Mouse (Mus musculus) heart, embryonic 15.5 days (tissue): ENCODE results near the gene Ston2. TPM values are rescaled to one million over a fixed set of nuclear protein-coding genes. Genes with fewer than 3 reads are reported as not detected.
"Not testable (repeated sequence)": the region's sequence is repeated elsewhere in the genome, so short reads cannot be mapped to it uniquely, and the experiment has no call there.

ENCODE experiments used
- ATAC-seq: fragments of 200-750 bp; cut with Nextera tagmentation; replicated peaks from 2 replicates; pipeline ENCODE4 v1.8.0; 2017; ENCODE audit warnings: low read depth, moderate TSS enrichment; ENCODE audit not compliant: insufficient number of reproducible peaks, insufficient read depth, low FRiP score
- H3K27ac ChIP-seq: fragments of 300-500 bp; sonication (generic); 2 replicates; pipeline ENCODE4 v1.5.1; 2015; ENCODE audit warnings: mild to moderate bottlenecking, inconsistent platforms
- H3K27me3 ChIP-seq: fragments of 300-500 bp; sonication (generic); 2 replicates; pipeline ENCODE4 v1.6.1; 2015; ENCODE audit warnings: inconsistent platforms
- H3K36me3 ChIP-seq: fragments of 300-500 bp; sonication (generic); 2 replicates; pipeline ENCODE4 v1.6.1; 2015; ENCODE audit warnings: mild to moderate bottlenecking, inconsistent platforms
- H3K4me1 ChIP-seq: fragments of 300-500 bp; sonication (generic); replicated peaks from 2 replicates; pipeline ENCODE4 v1.6.1; 2015; ENCODE audit warnings: inconsistent platforms
- H3K4me2 ChIP-seq: fragments of 300-500 bp; sonication (generic); 2 replicates; pipeline ENCODE4 v1.6.1; 2015; ENCODE audit warnings: inconsistent platforms, mild to moderate bottlenecking, moderate library complexity
- H3K4me3 ChIP-seq: fragments of 300-500 bp; sonication (generic); 2 replicates; pipeline ENCODE4 v1.5.1; 2015; ENCODE audit warnings: mild to moderate bottlenecking, inconsistent platforms
- H3K9ac ChIP-seq: fragments of 300-500 bp; sonication (generic); 2 replicates; pipeline ENCODE4 v1.6.1; 2015; ENCODE audit warnings: mild to moderate bottlenecking, inconsistent platforms
- H3K9me3 ChIP-seq: fragments of 300-500 bp; sonication (generic); replicated peaks from 2 replicates; pipeline ENCODE4 v1.6.1; 2016; ENCODE audit warnings: inconsistent platforms
- WGBS: fragments of 180-500 bp; shearing (Covaris S2); methylation state at CpG from one replicate; pipeline ENCODE4 v1.1.7; 2015; ENCODE audit warnings: mixed read lengths; 5-methylcytosine and 5-hydroxymethylcytosine counted together
- polyA plus RNA-seq: library from polyadenylated mRNA; unstranded; fragments of >200 nt; fragmentation: Nextera tagmentation; extraction: Ambion mirVana; gene quantifications from 2 replicates; pipeline ENCODE4 v1.2.1, GENCODE M21; 2015

The Ston2 gene
- polyA plus RNA-seq, 1 experiment from 2014 or later = 1.6 TPM

- not testable (repeated sequence) for ATAC-seq, H3K9ac ChIP-seq, H3K36me3 ChIP-seq, H3K4me2 ChIP-seq, H3K4me3 ChIP-seq, H3K9me3 ChIP-seq, H3K27me3 ChIP-seq, H3K27ac ChIP-seq
- WGBS = 84% methylated on average over 5 of the region's 5 CpGs
- H3K4me1 ChIP-seq = peaks cover 13% of the 10 kb centered on the region
Observed at GRCm38 (mm10) chr12:91746839-91747238, 41.3 kb downstream of the Ston2 start.

- H3K36me3 ChIP-seq = no peaks in the 10 kb centered on the region
- H3K9me3 ChIP-seq = no peaks in the 10 kb centered on the region
- no peaks in the 10 kb centered on the region for H3K27me3 ChIP-seq
- peak overlapping the region; percentile 3; the same call in 1 of the 2 replicates for H3K4me2 ChIP-seq
- 25% methylated on average over 11 of the region's 11 CpGs for WGBS
- H3K27ac ChIP-seq = no peak overlapping the region
- H3K4me1 ChIP-seq = peaks cover 13% of the 10 kb centered on the region
- H3K4me3 ChIP-seq = no peak overlapping the region
- no peak overlapping the region for H3K9ac ChIP-seq
- ATAC-seq = peak; percentile 50; the same call in 1 of the 2 replicates
Observed at GRCm38 (mm10) chr12:91745758-91746290, 42.4 kb downstream of the Ston2 start.

- H3K4me1 ChIP-seq = peaks cover 13% of the 10 kb centered on the region
- H3K9ac ChIP-seq = no peak overlapping the region
- WGBS = 77% methylated on average over 6 of the region's 6 CpGs
- no peak overlapping the region for H3K27ac ChIP-seq
- H3K27me3 ChIP-seq = no peaks in the 10 kb centered on the region
- ATAC-seq = no peak
- H3K4me3 ChIP-seq = no peak overlapping the region
- no peaks in the 10 kb centered on the region for H3K36me3 ChIP-seq
- no peak overlapping the region for H3K4me2 ChIP-seq
- no peaks in the 10 kb centered on the region for H3K9me3 ChIP-seq
Observed at GRCm38 (mm10) chr12:91744091-91744490, 44.1 kb downstream of the Ston2 start.

- Histone ChIP-seq H3K4me1 (peaks cover 8% of the 10 kb centered on the region), H3K9me3 (no peaks in the 10 kb centered on the region), H3K36me3 (no peaks in the 10 kb centered on the region), H3K27me3 (no peaks in the 10 kb centered on the region), H3K4me3 (no peak overlapping the region), H3K27ac (no peak overlapping the region), H3K4me2 (no peak overlapping the region), H3K9ac (no peak overlapping the region)
- WGBS = 92% methylated on average over 7 of the region's 7 CpGs
- ATAC-seq = no peak
Observed at GRCm38 (mm10) chr12:91742916-91743315, 45.3 kb downstream of the Ston2 start.

GRCm38 (mm10) chr12:91738381-91738780 is 49.8 kb downstream of the Ston2 start:
- H3K27ac ChIP-seq = no peak overlapping the region
- no peak overlapping the region for H3K9ac ChIP-seq
- peaks cover 14% of the 10 kb centered on the region; the same call in 1 of the 2 replicates for H3K4me1 ChIP-seq
- no peak overlapping the region for H3K4me3 ChIP-seq
- no peaks in the 10 kb centered on the region for H3K27me3 ChIP-seq
- ATAC-seq = no peak
- H3K4me2 ChIP-seq = no peak overlapping the region
- 79% methylated on average over 4 of the region's 4 CpGs for WGBS
- H3K36me3 ChIP-seq = no peaks in the 10 kb centered on the region
- H3K9me3 ChIP-seq = no peaks in the 10 kb centered on the region

- Histone ChIP-seq H3K4me3 (no peak overlapping the region), H3K4me1 (peaks cover 14% of the 10 kb centered on the region; the same call in 1 of the 2 replicates), H3K27me3 (no peaks in the 10 kb centered on the region), H3K36me3 (no peaks in the 10 kb centered on the region), H3K27ac (0 out of 2 replicates have a peak overlapping the region, but pooled peaks have one; percentile 18), H3K9me3 (no peaks in the 10 kb centered on the region), H3K9ac (no peak overlapping the region), H3K4me2 (no peak overlapping the region)
- no peak for ATAC-seq
- WGBS = 87% methylated on average over 15 of the region's 15 CpGs
Observed at GRCm38 (mm10) chr12:91736221-91736980, 51.8 kb downstream of the Ston2 start.

GRCm38 (mm10) chr12:91734246-91735027 is 53.8 kb downstream of the Ston2 start:
- H3K9ac ChIP-seq = no peak overlapping the region
- WGBS = 30% methylated on average over 15 of the region's 15 CpGs
- no peaks in the 10 kb centered on the region for H3K9me3 ChIP-seq
- peak overlapping the region; percentile 6 for H3K27ac ChIP-seq
- no peak overlapping the region for H3K4me2 ChIP-seq
- H3K4me1 ChIP-seq = peaks cover 14% of the 10 kb centered on the region; the same call in 1 of the 2 replicates
- no peak overlapping the region for H3K4me3 ChIP-seq
- 0 out of 2 replicates have a peak, but pooled peaks have one; percentile 53 for ATAC-seq
- H3K36me3 ChIP-seq = no peaks in the 10 kb centered on the region
- H3K27me3 ChIP-seq = no peaks in the 10 kb centered on the region

- no peak for ATAC-seq
- no peak overlapping the region for H3K4me3 ChIP-seq
- WGBS = 61% methylated on average over 6 of the region's 6 CpGs
- no peaks in the 10 kb centered on the region for H3K36me3 ChIP-seq
- H3K9ac ChIP-seq = no peak overlapping the region
- H3K9me3 ChIP-seq = no peaks in the 10 kb centered on the region
- H3K27ac ChIP-seq = no peak overlapping the region
- H3K27me3 ChIP-seq = no peaks in the 10 kb centered on the region
- H3K4me2 ChIP-seq = no peak overlapping the region
- peaks cover 14% of the 10 kb centered on the region; the same call in 1 of the 2 replicates for H3K4me1 ChIP-seq
Observed at GRCm38 (mm10) chr12:91732729-91733448, 55.3 kb downstream of the Ston2 start.

- 83% methylated on average over 7 of the region's 7 CpGs for WGBS
- no peak for ATAC-seq
Observed at GRCm38 (mm10) chr12:91726202-91726601, 62.0 kb downstream of the Ston2 start.

GRCm38 (mm10) chr12:91723912-91724311 is 64.3 kb downstream of the Ston2 start:
- H3K27me3 ChIP-seq = no peaks in the 10 kb centered on the region
- H3K27ac ChIP-seq = no peak overlapping the region
- H3K9me3 ChIP-seq = no peaks in the 10 kb centered on the region
- no peak overlapping the region for H3K9ac ChIP-seq
- no peak for ATAC-seq
- H3K4me2 ChIP-seq = no peak overlapping the region
- no peaks in the 10 kb centered on the region for H3K4me1 ChIP-seq
- WGBS = 89% methylated on average over 6 of the region's 6 CpGs
- H3K36me3 ChIP-seq = no peaks in the 10 kb centered on the region
- H3K4me3 ChIP-seq = no peak overlapping the region

More at GRCm38 (mm10) chr12:91726202-91726601, 62.0 kb downstream of the Ston2 start:
- H3K4me2 ChIP-seq = no peak overlapping the region
- H3K27me3 ChIP-seq = no peaks in the 10 kb centered on the region
- no peak overlapping the region for H3K4me3 ChIP-seq
- no peaks in the 10 kb centered on the region for H3K9me3 ChIP-seq
- no peaks in the 10 kb centered on the region for H3K36me3 ChIP-seq
- H3K4me1 ChIP-seq = no peaks in the 10 kb centered on the region
- H3K27ac ChIP-seq = no peak overlapping the region
- no peak overlapping the region for H3K9ac ChIP-seq

GRCm38 (mm10) chr12:91719134-91719533 is 69.1 kb downstream of the Ston2 start:
- H3K27ac ChIP-seq = no peak overlapping the region
- 76% methylated on average over 7 of the region's 7 CpGs for WGBS
- H3K4me2 ChIP-seq = no peak overlapping the region
- H3K36me3 ChIP-seq = no peaks in the 10 kb centered on the region
- no peak overlapping the region for H3K9ac ChIP-seq
- H3K9me3 ChIP-seq = no peaks in the 10 kb centered on the region
- no peaks in the 10 kb centered on the region for H3K27me3 ChIP-seq
- no peak overlapping the region for H3K4me3 ChIP-seq
- ATAC-seq = no peak
- no peaks in the 10 kb centered on the region for H3K4me1 ChIP-seq
